ENCODE assay signal across 12 mouse cellular contexts in genomic region chr11:98922851-98923711, GRCm38 (mm10). TPM values are rescaled to one million over a fixed set of nuclear protein-coding genes. Genes with fewer than 3 reads are reported as not detected.
DNase-seq lines count a peak whose midpoint lies in the region; ATAC-seq lines count a peak whose summit lies in the region.
"Not testable (repeated sequence)": the region's sequence is repeated elsewhere in the genome, so short reads cannot be mapped to it uniquely, and the experiment has no call there.
"Had no signal": no experiment of that assay in that cellular context is flagged by ENCODE, and none has a peak within 500 bp of the region (broad histone marks: within the 10 kb centered on the region; RNA-seq: fewer than 3 reads in every experiment).

No protein-coding gene starts in this region.

- H3K36me3 ChIP-seq in embryonic facial prominence, embryonic 12.5 days, result peaks cover 32% of the 10 kb centered on the region
- peaks cover 27% of the 10 kb centered on the region for H3K36me3 ChIP-seq in kidney, embryonic 14.5 days (ENCODE audit: control insufficient read depth, insufficient read depth, low read length)
- H3K36me3 ChIP-seq in limb, embryonic 15.5 days, result peaks cover 13% of the 10 kb centered on the region; the same call in 1 of the 2 replicates
- not testable (repeated sequence) for H3K36me3 ChIP-seq in midbrain, embryonic 11.5 days (ENCODE audit: control insufficient read depth, insufficient read depth, low read length); stomach, embryonic 16.5 days (ENCODE audit: control insufficient read depth, insufficient read depth, low read length)

- peak; percentile 73 for DNase-seq in MN1 (ENCODE audit: low spot score)
- DNase-seq in gastrocnemius, postnatal 14 days, result peak; percentile 62
- DNase-seq in heart, postnatal 4 days, result peak; percentile 56
- DNase-seq in midbrain, embryonic 11.5 days (ENCODE audit: low spot score, missing footprints), result peak; percentile 75

- WGBS in embryonic facial prominence, embryonic 12.5 days, result 22% methylated on average over 16 of the region's 16 CpGs
- 32% methylated on average over 16 of the region's 16 CpGs for WGBS in kidney, embryonic 14.5 days
- 19% methylated on average over 16 of the region's 16 CpGs for WGBS in limb, embryonic 15.5 days
- WGBS in midbrain, embryonic 11.5 days, result 78% methylated on average over 16 of the region's 16 CpGs
- WGBS in stomach, embryonic 16.5 days, result 37% methylated on average over 16 of the region's 16 CpGs

- peak overlapping the region; percentile 30 for H3K4me2 ChIP-seq in embryonic facial prominence, embryonic 12.5 days (replicated peaks)
- not testable (repeated sequence) for H3K4me2 ChIP-seq in kidney, embryonic 14.5 days (replicated peaks; ENCODE audit: low read depth, low read length); midbrain, embryonic 11.5 days
- peak overlapping the region; percentile 25 for H3K4me2 ChIP-seq in limb, embryonic 15.5 days
- H3K4me2 ChIP-seq in stomach, embryonic 16.5 days (ENCODE audit: low read depth, low read length), result peak overlapping the region; percentile 38

- peaks cover 64% of the 10 kb centered on the region for H3K4me1 ChIP-seq in embryonic facial prominence, embryonic 12.5 days
- peaks cover 45% of the 10 kb centered on the region for H3K4me1 ChIP-seq in kidney, embryonic 14.5 days (ENCODE audit: control insufficient read depth, insufficient read depth, low read length)
- peaks cover 67% of the 10 kb centered on the region for H3K4me1 ChIP-seq in limb, embryonic 15.5 days
- peaks cover 29% of the 10 kb centered on the region for H3K4me1 ChIP-seq in midbrain, embryonic 11.5 days (ENCODE audit: control insufficient read depth, insufficient read depth, low read length)
- H3K4me1 ChIP-seq in stomach, embryonic 16.5 days (ENCODE audit: control insufficient read depth, insufficient read depth, low read length), result peaks cover 46% of the 10 kb centered on the region

- H3K9me3 ChIP-seq in embryonic facial prominence, embryonic 12.5 days; kidney, embryonic 14.5 days (ENCODE audit: control insufficient read depth, low read length); limb, embryonic 15.5 days; midbrain, embryonic 11.5 days (ENCODE audit: control insufficient read depth, low read length); stomach, embryonic 16.5 days (replicated peaks; ENCODE audit: control insufficient read depth, low read length): not testable (repeated sequence)

- not testable (repeated sequence) for H3K4me3 ChIP-seq in embryonic facial prominence, embryonic 12.5 days; kidney, embryonic 14.5 days (ENCODE audit: low read length); limb, embryonic 15.5 days; midbrain, embryonic 11.5 days (ENCODE audit: low read depth, low read length); stomach, embryonic 16.5 days (replicated peaks; ENCODE audit: low read length)

- intact Hi-C loops in gastrocnemius, postnatal 14 days (cut with DNase I; ENCODE audit: low total_unique reads), result not testable (repeated sequence)

- ATAC-seq in embryonic facial prominence, embryonic 12.5 days (ENCODE audit: insufficient number of reproducible peaks, insufficient read depth, low FRiP score, low TSS enrichment), result peak; percentile 52
- peak; percentile 65 for ATAC-seq in kidney, embryonic 14.5 days (ENCODE audit: low FRiP score, low TSS enrichment)
- ATAC-seq in limb, embryonic 15.5 days (ENCODE audit: insufficient number of reproducible peaks, low FRiP score, low TSS enrichment, low read depth), result peak; percentile 77
- ATAC-seq in midbrain, embryonic 11.5 days (ENCODE audit: low FRiP score), result not testable (repeated sequence)
- peak; percentile 83 for ATAC-seq in stomach, embryonic 16.5 days (ENCODE audit: insufficient read depth, low FRiP score)

- H3K27ac ChIP-seq in embryonic facial prominence, embryonic 12.5 days, result peak overlapping the region; percentile 95
- peak overlapping the region; percentile 71 for H3K27ac ChIP-seq in kidney, embryonic 14.5 days (ENCODE audit: low read depth, low read length)
- H3K27ac ChIP-seq in limb, embryonic 15.5 days, result peak overlapping the region; percentile 89
- not testable (repeated sequence) for H3K27ac ChIP-seq in midbrain, embryonic 11.5 days (ENCODE audit: low read depth, low read length)
- H3K27ac ChIP-seq in stomach, embryonic 16.5 days (ENCODE audit: low read length), result peak overlapping the region; percentile 93

- H3K27me3 ChIP-seq in embryonic facial prominence, embryonic 12.5 days; kidney, embryonic 14.5 days (ENCODE audit: control insufficient read depth, insufficient read depth, low read length); limb, embryonic 15.5 days; midbrain, embryonic 11.5 days (ENCODE audit: control insufficient read depth, insufficient read depth, low read length); stomach, embryonic 16.5 days (ENCODE audit: control insufficient read depth, insufficient read depth, low read length): not testable (repeated sequence)

- 0 out of 2 replicates have a peak overlapping the region, but pooled peaks have one; percentile 15 for H3K9ac ChIP-seq in embryonic facial prominence, embryonic 12.5 days
- not testable (repeated sequence) for H3K9ac ChIP-seq in kidney, embryonic 14.5 days (ENCODE audit: low read depth, low read length); limb, embryonic 15.5 days; midbrain, embryonic 11.5 days (ENCODE audit: low read length)
- peak overlapping the region; percentile 43; the same call in 1 of the 2 replicates for H3K9ac ChIP-seq in stomach, embryonic 16.5 days (ENCODE audit: low read length)

RNA-seq across cellular contexts. Expression of gene Rara, which starts 4.5 kb away (rescaled TPM):
- 48.8 and 49.2 TPM in 2 replicates for polyA plus RNA-seq in embryonic facial prominence, embryonic 12.5 days (2016; fragmentation: Nextera tagmentation; extraction: Ambion mirVana)
- total RNA-seq in gastrocnemius, postnatal 14 days (2021), result 10 to 100 TPM; 13.7 to 19.7 TPM
- 10 to 100 TPM; 34.6 to 38.1 TPM for total RNA-seq in heart, postnatal 4 days (2021)
- 27.7 and 36.7 TPM in 2 replicates for polyA plus RNA-seq in kidney, embryonic 14.5 days (2014; fragmentation: Nextera tagmentation; extraction: Ambion mirVana)
- 43.9 and 51.7 TPM in 2 replicates for polyA plus RNA-seq in limb, embryonic 15.5 days (2015; fragmentation: Nextera tagmentation; extraction: Ambion mirVana)
- polyA plus RNA-seq in midbrain, embryonic 11.5 days (2014; fragmentation: Nextera tagmentation; extraction: Ambion mirVana), result 13.2 and 14.8 TPM in 2 replicates
- polyA plus RNA-seq in stomach, embryonic 16.5 days (2015; fragmentation: Nextera tagmentation; extraction: Ambion mirVana), result 28.8 and 30.1 TPM in 2 replicates

RNA-seq across cellular contexts. Expression of gene Cdc6, which starts 15.5 kb away (rescaled TPM):
- polyA plus RNA-seq in embryonic facial prominence, embryonic 12.5 days (2016; fragmentation: Nextera tagmentation; extraction: Ambion mirVana), result 33.1 and 34.7 TPM in 2 replicates
- total RNA-seq in gastrocnemius, postnatal 14 days (2021), result 1 to 10 TPM in 1 of 2 experiments, under 1 TPM in 1; 0.78 to 1.3 TPM
- total RNA-seq in heart, postnatal 4 days (2021), result 10 to 100 TPM in 1 of 2 experiments, 1 to 10 TPM in 1; 9.8 to 10.2 TPM
- 32.5 and 44.1 TPM in 2 replicates for polyA plus RNA-seq in kidney, embryonic 14.5 days (2014; fragmentation: Nextera tagmentation; extraction: Ambion mirVana)
- polyA plus RNA-seq in limb, embryonic 15.5 days (2015; fragmentation: Nextera tagmentation; extraction: Ambion mirVana), result 23.2 and 24.1 TPM in 2 replicates
- 44.3 and 45.0 TPM in 2 replicates for polyA plus RNA-seq in midbrain, embryonic 11.5 days (2014; fragmentation: Nextera tagmentation; extraction: Ambion mirVana)
- polyA plus RNA-seq in stomach, embryonic 16.5 days (2015; fragmentation: Nextera tagmentation; extraction: Ambion mirVana), result 26.9 and 28.1 TPM in 2 replicates

RNA-seq across cellular contexts. Expression of gene Wipf2, which starts 59.6 kb away (rescaled TPM):
- polyA plus RNA-seq in embryonic facial prominence, embryonic 12.5 days (2016; fragmentation: Nextera tagmentation; extraction: Ambion mirVana), result 5.0 TPM in 2 replicates
- total RNA-seq in gastrocnemius, postnatal 14 days (2021), result 1 to 10 TPM; 4.4 to 4.6 TPM
- total RNA-seq in heart, postnatal 4 days (2021), result 10 to 100 TPM; 12.6 to 14.1 TPM
- 6.5 and 6.7 TPM in 2 replicates for polyA plus RNA-seq in kidney, embryonic 14.5 days (2014; fragmentation: Nextera tagmentation; extraction: Ambion mirVana)
- polyA plus RNA-seq in limb, embryonic 15.5 days (2015; fragmentation: Nextera tagmentation; extraction: Ambion mirVana), result 4.1 and 4.2 TPM in 2 replicates
- polyA plus RNA-seq in midbrain, embryonic 11.5 days (2014; fragmentation: Nextera tagmentation; extraction: Ambion mirVana), result 4.4 and 5.9 TPM in 2 replicates
- 5.0 and 5.3 TPM in 2 replicates for polyA plus RNA-seq in stomach, embryonic 16.5 days (2015; fragmentation: Nextera tagmentation; extraction: Ambion mirVana)

RNA-seq across cellular contexts. Expression of gene Gjd3, which starts 59.7 kb away (rescaled TPM):
- 0.73 and 1.4 TPM in 2 replicates for polyA plus RNA-seq in embryonic facial prominence, embryonic 12.5 days (2016; fragmentation: Nextera tagmentation; extraction: Ambion mirVana)
- total RNA-seq in gastrocnemius, postnatal 14 days (2021), result not detected
- 1 to 10 TPM; 2.0 to 2.5 TPM for total RNA-seq in heart, postnatal 4 days (2021)
- 0.64 TPM in 1 of 2 replicates, not detected in the other for polyA plus RNA-seq in kidney, embryonic 14.5 days (2014; fragmentation: Nextera tagmentation; extraction: Ambion mirVana)
- polyA plus RNA-seq in limb, embryonic 15.5 days (2015; fragmentation: Nextera tagmentation; extraction: Ambion mirVana), result 0.49 and 0.86 TPM in 2 replicates
- not detected in 2 replicates for polyA plus RNA-seq in midbrain, embryonic 11.5 days (2014; fragmentation: Nextera tagmentation; extraction: Ambion mirVana)
- 0.44 TPM in 1 of 2 replicates, not detected in the other for polyA plus RNA-seq in stomach, embryonic 16.5 days (2015; fragmentation: Nextera tagmentation; extraction: Ambion mirVana)
- total RNA-seq: adrenal gland, adult 2 months; megakaryocyte, adult 5-6 weeks; monocyte, adult 5-6 weeks had no signal
- polyA plus RNA-seq: erythroblast, embryonic 14.5 days had no signal
